Mouse (Mus musculus) lung, postnatal 0 days (tissue): ENCODE measurements around the gene Zfp575. TPM values are rescaled to one million over a fixed set of nuclear protein-coding genes. Genes with fewer than 3 reads are reported as not detected.

Source experiments
- ATAC-seq: fragments of 200-750 bp; cut with Nextera tagmentation; 2 replicates; pipeline ENCODE4 v1.8.0; 2017; ENCODE audit warnings: moderate library complexity
- DNase-seq: peaks from one replicate; pipeline ENCODE4 v3.0.0-alpha.2; 2016; ENCODE audit warnings: low spot score
- H3K27ac ChIP-seq: fragments of 300-500 bp; sonication (generic); 2 replicates; pipeline ENCODE4 v1.5.1; 2014; ENCODE audit warnings: antibody characterized with exemption, mild to moderate bottlenecking, low read length, mixed read lengths
- H3K27me3 ChIP-seq: fragments of 300-500 bp; sonication (generic); replicated peaks from 2 replicates; pipeline ENCODE4 v1.6.1; 2014; ENCODE audit warnings: low read length, mixed read lengths; ENCODE audit not compliant: insufficient read depth
- H3K36me3 ChIP-seq: fragments of 300-500 bp; sonication (generic); 2 replicates; pipeline ENCODE4 v1.6.1; 2014; ENCODE audit warnings: low read length, mixed read lengths; ENCODE audit not compliant: insufficient read depth
- H3K4me1 ChIP-seq: fragments of 300-500 bp; sonication (generic); 2 replicates; pipeline ENCODE4 v1.6.1; 2014; ENCODE audit warnings: antibody characterized with exemption, low read depth, low read length, mixed read lengths; ENCODE audit not compliant: insufficient read depth
- H3K4me2 ChIP-seq: fragments of 300-500 bp; sonication (generic); replicated peaks from 2 replicates; pipeline ENCODE4 v1.6.1; 2014; ENCODE audit warnings: low read depth, mild to moderate bottlenecking, low read length, moderate library complexity, mixed read lengths
- H3K4me3 ChIP-seq: fragments of 300-500 bp; sonication (generic); 2 replicates; pipeline ENCODE4 v1.5.1; 2014; ENCODE audit warnings: low read depth, low read length
- H3K9ac ChIP-seq: fragments of 300-500 bp; sonication (generic); replicated peaks from 2 replicates; pipeline ENCODE4 v1.6.1; 2014; ENCODE audit warnings: low read depth, mild to moderate bottlenecking
- H3K9me3 ChIP-seq: fragments of 300-500 bp; sonication (generic); 2 replicates; pipeline ENCODE4 v1.6.1; 2016; ENCODE audit warnings: low read length, mixed read lengths
- CTCF ChIP-seq: IDR thresholded peaks from 2 replicates; pipeline ENCODE4 v1.5.1; 2016; ENCODE audit warnings: antibody characterized with exemption, mild to moderate bottlenecking
- EP300 ChIP-seq: IDR thresholded peaks from 2 replicates; pipeline ENCODE4 v1.6.1; 2016; ENCODE audit warnings: antibody characterized with exemption, mild to moderate bottlenecking, control low read depth
- WGBS: fragments of 180-500 bp; shearing (Covaris S2); extraction: QIAGEN DNeasy Blood & Tissue Kit; methylation state at CpG from one replicate; pipeline ENCODE4 v1.1.7; 2014; 5-methylcytosine and 5-hydroxymethylcytosine counted together
- polyA plus RNA-seq: library from polyadenylated mRNA; unstranded; fragments of >200 nt; fragmentation: Nextera tagmentation; extraction: Ambion mirVana; gene quantifications from 2 replicates; pipeline ENCODE4 v1.2.1, GENCODE M21; 2015

Gene Zfp575
- polyA plus RNA-seq, 1 experiment from 2014 or later, result 1.5 TPM

DNA sequence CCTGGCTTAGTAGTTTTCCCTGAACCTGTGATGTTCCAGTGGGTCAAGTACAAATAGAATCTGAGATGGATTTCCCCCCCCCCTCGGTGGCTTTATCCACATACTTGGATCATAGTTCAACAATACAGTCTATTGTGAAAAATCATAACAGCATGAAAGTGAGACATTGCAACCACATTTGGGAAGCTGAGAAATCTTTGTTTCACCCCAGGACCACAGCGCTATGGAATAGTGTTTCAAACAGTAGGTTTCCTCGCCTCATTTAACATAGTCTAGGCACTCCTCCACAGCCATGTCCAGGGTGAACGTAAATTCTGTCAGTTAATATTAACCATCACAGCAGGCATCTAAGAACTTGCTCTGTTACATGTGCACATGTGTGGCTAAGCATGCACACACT is 50.4 kb downstream of the Zfp575 start:
- Histone ChIP-seq H3K4me1 (no peaks in the 10 kb centered on the region), H3K4me3 (no peak overlapping the region), H3K9me3 (no peaks in the 10 kb centered on the region), H3K9ac (no peak overlapping the region), H3K27ac (no peak overlapping the region), H3K36me3 (peaks cover 8% of the 10 kb centered on the region; the same call in 1 of the 2 replicates), H3K27me3 (no peaks in the 10 kb centered on the region), H3K4me2 (no peak overlapping the region)
- DNase-seq, result no peak
- WGBS, result 80% methylated on average over 4 of the region's 4 CpGs
- no peak for ATAC-seq
- TF ChIP-seq CTCF (no peak), EP300 (no peak)

DNA sequence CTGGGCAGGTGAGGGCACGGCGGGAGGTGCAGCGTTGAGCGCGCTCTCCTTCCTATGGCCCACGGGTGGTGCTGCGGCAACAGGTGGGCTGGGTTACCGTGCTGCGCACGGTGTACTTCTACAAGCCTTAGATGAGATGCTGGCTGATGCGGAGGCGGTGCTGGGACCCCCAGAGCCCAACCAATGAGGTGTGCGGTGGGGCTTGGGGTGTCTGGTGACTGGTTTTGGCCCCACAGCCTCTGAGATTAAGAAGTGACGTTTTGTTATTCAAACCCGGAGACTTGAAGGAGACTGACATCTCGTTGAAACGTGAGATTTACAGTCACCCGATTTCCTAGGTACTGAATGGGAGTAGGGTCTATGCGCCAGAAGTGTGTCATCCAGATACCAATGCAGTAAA is 53.1 kb downstream of the Zfp575 start:
- no peak for TF ChIP-seq EP300
- no peak for TF ChIP-seq CTCF
- Histone ChIP-seq H3K36me3 (peaks cover 8% of the 10 kb centered on the region; the same call in 1 of the 2 replicates), H3K4me2 (no peak overlapping the region), H3K9ac (no peak overlapping the region), H3K4me3 (no peak overlapping the region), H3K4me1 (peaks cover 4% of the 10 kb centered on the region; the same call in 1 of the 2 replicates), H3K9me3 (no peaks in the 10 kb centered on the region), H3K27me3 (no peaks in the 10 kb centered on the region), H3K27ac (no peak overlapping the region)
- WGBS, result 56% methylated on average over 14 of the region's 19 CpGs
- DNase-seq (no peak), ATAC-seq (no peak)

Other genes starting within 250 kb of the Zfp575 start
- not detected in 2 replicates for gene Lypd5, start 238.4 kb downstream of the Zfp575 start, polyA plus RNA-seq
- 2.0 and 2.6 TPM in 2 replicates for gene Kcnn4, start 217.4 kb downstream of the Zfp575 start, polyA plus RNA-seq
- gene Smg9, start 188.0 kb downstream of the Zfp575 start, polyA plus RNA-seq, result 15.2 and 16.4 TPM in 2 replicates
- gene Irgc1, start 135.3 kb downstream of the Zfp575 start, polyA plus RNA-seq, result 0.24 and 0.29 TPM in 2 replicates
- gene Plaur, start 125.2 kb downstream of the Zfp575 start, polyA plus RNA-seq, result 65.8 and 72.0 TPM in 2 replicates
- 1.7 and 1.9 TPM in 2 replicates for gene Cadm4, start 105.6 kb downstream of the Zfp575 start, polyA plus RNA-seq
- 13.1 and 17.0 TPM in 2 replicates for gene Zfp428, start 80.6 kb downstream of the Zfp575 start, polyA plus RNA-seq
- gene AC161166.1, start 75.2 kb downstream of the Zfp575 start, polyA plus RNA-seq, result 0.06 and 0.10 TPM in 2 replicates
- gene Irgq, start 57.0 kb downstream of the Zfp575 start, polyA plus RNA-seq, result 3.5 and 4.0 TPM in 2 replicates
- gene Pinlyp, start 41.5 kb downstream of the Zfp575 start, polyA plus RNA-seq, result 0.19 and 0.39 TPM in 2 replicates
- gene Xrcc1, start 41.4 kb downstream of the Zfp575 start, polyA plus RNA-seq, result 35.4 and 37.0 TPM in 2 replicates
- gene Ethe1, start 98 bp downstream of the Zfp575 start, polyA plus RNA-seq, result 13.4 and 14.5 TPM in 2 replicates
- gene Phldb3, start 23.1 kb upstream of the Zfp575 start, polyA plus RNA-seq, result 0.33 and 0.42 TPM in 2 replicates
- not detected in 2 replicates for gene Lypd3, start 48.9 kb upstream of the Zfp575 start, polyA plus RNA-seq
- gene Tex101, start 89.0 kb upstream of the Zfp575 start, polyA plus RNA-seq, result not detected in 2 replicates
- gene BC049730, start 121.6 kb upstream of the Zfp575 start, polyA plus RNA-seq, result not detected in 2 replicates
- gene Gm4763, start 139.3 kb upstream of the Zfp575 start, polyA plus RNA-seq, result not detected in 2 replicates
- gene Cd177, start 172.7 kb upstream of the Zfp575 start, polyA plus RNA-seq, result 3.5 and 4.1 TPM in 2 replicates
- 0.73 and 0.82 TPM in 2 replicates for gene Ceacam10, start 189.6 kb upstream of the Zfp575 start, polyA plus RNA-seq